Mouse (Mus musculus): ENCODE measurements at regions not wholly inside any gene's neighbourhood (a gene's known extent, or its start where the extent isn't known, plus 50 kb on each side); places are given as distances from the start of the nearest gene placed in this dataset.
"Not testable (repeated sequence)": the region's sequence is repeated elsewhere in the genome, so short reads cannot be mapped to it uniquely, and the experiment has no call there.

- TF ChIP-seq GATA1 (IDR thresholded peaks at IDR 0.05; ENCODE audit: borderline replicate concordance, low read length); FLI1 (IDR thresholded peaks at IDR 0.05; ENCODE audit: low read length): not testable (repeated sequence)
Measured at GRCm38 (mm10) chr14:104715651-104716050, 193.2 kb upstream of the Rnf219 start.

All from megakaryocyte, embryonic 14.5 days (primary cell).